Mouse (Mus musculus) ES-Bruce4 (cell line): ENCODE data around the gene Ddx19a.
"Not testable (repeated sequence)": the region's sequence is repeated elsewhere in the genome, so short reads cannot be mapped to it uniquely, and the experiment has no call there.

Experiments used
- CTCF ChIP-seq: IDR thresholded peaks from one replicate; pipeline ENCODE4 v1.8.1; 2011; ENCODE audit warnings: low read depth, low read length
- POLR2A ChIP-seq: IDR thresholded peaks from one replicate; pipeline ENCODE4 v1.8.1; 2011; ENCODE audit warnings: low read length; ENCODE audit not compliant: insufficient read depth

DNA sequence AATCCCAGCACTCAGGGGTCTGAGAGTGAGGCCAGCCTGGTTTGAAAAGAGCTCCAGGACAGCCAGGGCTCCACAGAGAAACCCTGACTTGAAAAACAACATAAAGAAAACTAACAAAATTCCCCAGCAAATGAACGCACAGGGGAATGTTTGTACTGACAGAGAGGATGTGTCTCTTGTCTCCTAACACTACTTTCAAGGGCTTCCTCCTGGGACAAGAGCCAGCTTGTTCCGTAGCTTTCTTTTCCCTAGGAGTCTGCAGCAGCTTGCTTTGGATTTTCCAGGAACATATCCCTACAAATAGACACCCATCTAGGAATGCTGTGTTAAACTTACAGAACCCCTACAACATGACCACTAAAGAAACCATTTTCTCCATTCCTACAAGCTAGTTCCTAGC is 19.6 kb downstream of the Ddx19a start:
- TF ChIP-seq CTCF, POLR2A: not testable (repeated sequence)
